Comparison of ENCODE assay signal across 12 mouse cellular contexts in the genomic region with DNA sequence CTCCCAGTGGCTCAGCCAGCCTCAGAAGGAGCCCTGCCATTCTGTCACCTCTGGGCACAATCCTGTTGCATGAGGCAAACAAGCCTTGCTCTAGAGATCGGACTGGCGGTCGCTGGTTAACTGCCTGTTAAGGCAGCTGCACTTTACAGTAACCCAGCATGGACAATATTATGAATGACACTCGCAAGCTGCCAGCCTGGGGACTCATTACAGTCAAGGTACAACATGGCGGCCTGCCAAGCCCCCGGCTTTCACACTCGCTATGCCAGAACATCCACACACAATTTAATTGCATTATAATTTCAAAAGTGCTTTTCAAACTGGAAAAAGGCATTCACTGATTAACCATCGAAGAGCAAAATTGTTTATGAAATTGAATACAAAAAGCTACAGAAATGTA.
DNase-seq lines count a peak whose midpoint lies in the region; ATAC-seq lines count a peak whose summit lies in the region.
"Had no signal": no experiment of that assay in that cellular context is flagged by ENCODE, and none has a peak within 500 bp of the region (broad histone marks: within the 10 kb centered on the region; RNA-seq: fewer than 3 reads in every experiment).

No protein-coding gene starts in this region.

- 0 out of 2 replicates have a peak overlapping the region, but pooled peaks have one; percentile 7 for H3K27ac ChIP-seq in neural tube, embryonic 12.5 days
- peak overlapping the region; percentile 86 for H3K27ac ChIP-seq in forebrain, embryonic 12.5 days
- peak overlapping the region; percentile 78 for H3K27ac ChIP-seq in midbrain, embryonic 15.5 days
- H3K27ac ChIP-seq: liver, embryonic 15.5 days had no signal

- H3K9me3 ChIP-seq in neural tube, embryonic 12.5 days = no peaks in the 10 kb centered on the region
- H3K9me3 ChIP-seq in forebrain, embryonic 12.5 days = no peaks in the 10 kb centered on the region
- H3K9me3 ChIP-seq in midbrain, embryonic 15.5 days = no peaks in the 10 kb centered on the region
- H3K9me3 ChIP-seq: embryonic facial prominence, embryonic 15.5 days; liver, embryonic 15.5 days had no signal

- no peak for ATAC-seq in cerebellum, adult (ENCODE audit: insufficient number of reproducible peaks, low FRiP score, low TSS enrichment)
- no peak for ATAC-seq in neural tube, embryonic 12.5 days (ENCODE audit: low FRiP score, low read depth)
- peak; percentile 47; the same call in 1 of the 2 replicates for ATAC-seq in forebrain, embryonic 12.5 days (ENCODE audit: low FRiP score)
- ATAC-seq in midbrain, embryonic 15.5 days (replicated peaks) = peak; percentile 51; the same call in 1 of the 2 replicates
- no peak for ATAC-seq in megakaryocyte progenitor cell, adult 5-6 weeks (replicated peaks; ENCODE audit: poor library complexity)

- H3K9ac ChIP-seq in neural tube, embryonic 12.5 days = no peak overlapping the region
- no peak overlapping the region for H3K9ac ChIP-seq in forebrain, embryonic 12.5 days
- H3K9ac ChIP-seq in midbrain, embryonic 15.5 days = no peak overlapping the region
- H3K9ac ChIP-seq: embryonic facial prominence, embryonic 15.5 days; liver, embryonic 15.5 days had no signal

- peaks cover 77% of the 10 kb centered on the region for H3K4me1 ChIP-seq in neural tube, embryonic 12.5 days
- peaks cover 94% of the 10 kb centered on the region for H3K4me1 ChIP-seq in forebrain, embryonic 12.5 days
- peaks cover 73% of the 10 kb centered on the region for H3K4me1 ChIP-seq in midbrain, embryonic 15.5 days
- H3K4me1 ChIP-seq: liver, embryonic 15.5 days had no signal

- DNase-seq in cerebellum, adult 18-20 months = peak; percentile 42 to 46
- DNase-seq in neural tube, embryonic 10.5 days (ENCODE audit: extremely low spot score, low spot score) = no peak
- no peak for DNase-seq in embryo, embryonic 10 days (ENCODE audit: low spot score)
- DNase-seq: kidney, adult 8-10 months; thymus, adult 18-20 months had no signal

- WGBS in neural tube, embryonic 12.5 days = 57% methylated on average over 8 of the region's 8 CpGs
- 30% methylated on average over 8 of the region's 8 CpGs for WGBS in forebrain, embryonic 12.5 days
- WGBS in midbrain, embryonic 15.5 days = 36% methylated on average over 8 of the region's 8 CpGs

- no peak overlapping the region for H3K4me3 ChIP-seq in neural tube, embryonic 12.5 days
- no peak overlapping the region for H3K4me3 ChIP-seq in forebrain, embryonic 12.5 days (replicated peaks)
- H3K4me3 ChIP-seq in midbrain, embryonic 15.5 days = no peak overlapping the region
- H3K4me3 ChIP-seq: embryonic facial prominence, embryonic 15.5 days; liver, embryonic 15.5 days had no signal

- H3K36me3 ChIP-seq in neural tube, embryonic 12.5 days = no peaks in the 10 kb centered on the region
- 0 out of 2 replicates have a peak, but pooled peaks cover 3% of the 10 kb centered on the region for H3K36me3 ChIP-seq in forebrain, embryonic 12.5 days (replicated peaks)
- H3K36me3 ChIP-seq in midbrain, embryonic 15.5 days (replicated peaks) = no peaks in the 10 kb centered on the region
- H3K36me3 ChIP-seq: embryonic facial prominence, embryonic 15.5 days had no signal

- no peak overlapping the region for H3K4me2 ChIP-seq in neural tube, embryonic 12.5 days (replicated peaks)
- H3K4me2 ChIP-seq in forebrain, embryonic 12.5 days = peak overlapping the region; percentile 5; the same call in 1 of the 2 replicates
- no peak overlapping the region for H3K4me2 ChIP-seq in midbrain, embryonic 15.5 days
- H3K4me2 ChIP-seq: embryonic facial prominence, embryonic 15.5 days; liver, embryonic 15.5 days had no signal

- no peaks in the 10 kb centered on the region for H3K27me3 ChIP-seq in neural tube, embryonic 12.5 days (replicated peaks)
- H3K27me3 ChIP-seq in forebrain, embryonic 12.5 days = no peaks in the 10 kb centered on the region
- H3K27me3 ChIP-seq in midbrain, embryonic 15.5 days (replicated peaks) = no peaks in the 10 kb centered on the region
- H3K27me3 ChIP-seq: embryonic facial prominence, embryonic 15.5 days; liver, embryonic 15.5 days had no signal

Comparison
In these comparisons a context has a peak if more than half of its experiments do, and no peak if none do; other contexts are left out.
1. DNase-seq: peak in cerebellum, adult 18-20 months (2 of 2); none in neural tube, embryonic 10.5 days (single experiment) and embryo, embryonic 10 days (single experiment).
2. ATAC-seq: peak in forebrain, embryonic 12.5 days (single experiment) and midbrain, embryonic 15.5 days (single experiment); none in cerebellum, adult (single experiment), neural tube, embryonic 12.5 days (single experiment) and megakaryocyte progenitor cell, adult 5-6 weeks (single experiment).
3. H3K27ac ChIP-seq: peak in every context shown above with its lines; median percentile 86 in forebrain, embryonic 12.5 days; 78 in midbrain, embryonic 15.5 days; 7 in neural tube, embryonic 12.5 days.